Mouse (Mus musculus) ovary, postnatal 36 days (tissue): ENCODE data around the gene Nip7.
"Not testable (repeated sequence)": the region's sequence is repeated elsewhere in the genome, so short reads cannot be mapped to it uniquely, and the experiment has no call there.

Source experiments
- DNase-seq: peaks from one replicate; pipeline ENCODE4 v3.0.0; 2022; ENCODE audit warnings: low spot score, mixed read lengths

The Nip7 gene

GRCm38 (mm10) chr8:107056076-107056972 lies at the start of gene Nip7, which contains the start of gene Cog8:
Gene Nip7, plus strand, starts transcription at chr8:107056877.
Gene Cog8, minus strand, starts transcription at chr8:107056689.
- peak; percentile 94 for DNase-seq

GRCm38 (mm10) chr8:107007795-107008194 lies 48.9 kb upstream of the Nip7 start:
- DNase-seq, result no peak

- DNase-seq, result no peak
These were observed 44.0 kb upstream of the Nip7 start for GRCm38 (mm10) chr8:107012666-107013065.

- DNase-seq, result no peak
These were observed 41.8 kb upstream of the Nip7 start for GRCm38 (mm10) chr8:107014915-107015314.

GRCm38 (mm10) chr8:107023479-107023878 lies 33.2 kb upstream of the Nip7 start:
- no peak for DNase-seq

GRCm38 (mm10) chr8:107029310-107029709 lies 27.4 kb upstream of the Nip7 start:
- no peak for DNase-seq

GRCm38 (mm10) chr8:107030058-107030457 lies 26.6 kb upstream of the Nip7 start:
- no peak for DNase-seq

GRCm38 (mm10) chr8:107030650-107031576 lies 25.8 kb upstream of the Nip7 start, which contains the start of gene Vps4a:
Gene Vps4a, plus strand, starts transcription at chr8:107031222.
- peak; percentile 98 for DNase-seq

- DNase-seq, result no peak
These were observed 25.0 kb upstream of the Nip7 start for GRCm38 (mm10) chr8:107031577-107032090.

- not testable (repeated sequence) for DNase-seq
These were observed 23.1 kb upstream of the Nip7 start for GRCm38 (mm10) chr8:107033609-107034008.

GRCm38 (mm10) chr8:107035641-107036040 lies 21.0 kb upstream of the Nip7 start:
- DNase-seq, result no peak

GRCm38 (mm10) chr8:107036626-107037025 lies 20.1 kb upstream of the Nip7 start:
- peak; percentile 26 for DNase-seq

GRCm38 (mm10) chr8:107040632-107041031 lies 16.0 kb upstream of the Nip7 start:
- no peak for DNase-seq

GRCm38 (mm10) chr8:107045478-107045877 lies 11.2 kb upstream of the Nip7 start:
- DNase-seq, result no peak

GRCm38 (mm10) chr8:107046976-107047375 lies 9.7 kb upstream of the Nip7 start:
- no peak for DNase-seq

- peak; percentile 83 for DNase-seq
These were observed 8.4 kb upstream of the Nip7 start, which contains the start of gene Pdf for GRCm38 (mm10) chr8:107048061-107048941. Gene Pdf, minus strand, starts transcription at chr8:107048614.

GRCm38 (mm10) chr8:107049480-107049879 lies 7.2 kb upstream of the Nip7 start:
- DNase-seq, result no peak

GRCm38 (mm10) chr8:107052046-107052445 lies 4.6 kb upstream of the Nip7 start:
- no peak for DNase-seq

GRCm38 (mm10) chr8:107056973-107057369 lies 294 bp downstream of the Nip7 start:
- DNase-seq, result no peak

- no peak for DNase-seq
These were observed 5.9 kb downstream of the Nip7 start for GRCm38 (mm10) chr8:107062613-107063012.
